In genomic region chr5:150936807-150937206, GRCm38 (mm10) we compare ENCODE assay signal across 18 mouse cellular contexts. TPM values are rescaled to one million over a fixed set of nuclear protein-coding genes. Genes with fewer than 3 reads are reported as not detected.
"Had no signal": no experiment of that assay in that cellular context is flagged by ENCODE, and none has a peak within 500 bp of the region (broad histone marks: within the 10 kb centered on the region; RNA-seq: fewer than 3 reads in every experiment).

No protein-coding gene starts in this region.

- H3K4me3 ChIP-seq: hindbrain, embryonic 15.5 days; layer of hippocampus, adult 2 months; liver, embryonic 13.5 days; megakaryocyte, embryonic 14.5 days; midbrain, embryonic 10.5 days; midbrain, embryonic 13.5 days; myocyte; neural tube, embryonic 13.5 days had no signal

- H3K9ac ChIP-seq: hindbrain, embryonic 15.5 days; liver, embryonic 13.5 days; midbrain, embryonic 13.5 days; neural tube, embryonic 13.5 days had no signal

- ATAC-seq: intestine, postnatal 0 days; midbrain, embryonic 13.5 days; midbrain, embryonic 16.5 days had no signal

- H3K9me3 ChIP-seq: hindbrain, embryonic 15.5 days; liver, embryonic 13.5 days; midbrain, embryonic 10.5 days; midbrain, embryonic 13.5 days; neural tube, embryonic 13.5 days had no signal

- DNase-seq: kidney, adult 2 months; liver, embryonic 13.5 days; retina, postnatal 1 day; right cerebral cortex, postnatal 25 days; spleen, adult 18-20 months; thymus, adult 18-20 months had no signal

- H3K36me3 ChIP-seq: hindbrain, embryonic 15.5 days; liver, embryonic 13.5 days; midbrain, embryonic 10.5 days; midbrain, embryonic 13.5 days; neural tube, embryonic 13.5 days had no signal

- H3K27ac ChIP-seq: hindbrain, embryonic 15.5 days; kidney, postnatal 0 days; layer of hippocampus, adult 2 months; liver, embryonic 13.5 days; midbrain, embryonic 10.5 days; midbrain, embryonic 13.5 days; neural tube, embryonic 13.5 days had no signal

- H3K27me3 ChIP-seq: hindbrain, embryonic 15.5 days; liver, embryonic 13.5 days; megakaryocyte, embryonic 14.5 days; midbrain, embryonic 13.5 days; neural tube, embryonic 13.5 days had no signal

- H3K4me1 ChIP-seq: liver, embryonic 13.5 days; megakaryocyte, embryonic 14.5 days; midbrain, embryonic 10.5 days; midbrain, embryonic 13.5 days had no signal

- H3K4me2 ChIP-seq: hindbrain, embryonic 15.5 days; liver, embryonic 13.5 days; midbrain, embryonic 13.5 days; neural tube, embryonic 13.5 days had no signal

RNA-seq across cellular contexts. Expression of gene Kl, which starts 15.6 kb away (rescaled TPM):
- polyA plus RNA-seq: intestine, embryonic 14.5 days; liver, adult 2 months; myocyte had no signal
